Mouse (Mus musculus) hindbrain, embryonic 10.5 days (tissue): ENCODE measurements around the gene Ube2m. TPM values are rescaled to one million over a fixed set of nuclear protein-coding genes. Genes with fewer than 3 reads are reported as not detected.

ENCODE experiments used
- DNase-seq: peaks from one replicate; pipeline ENCODE4 v3.0.0-alpha.2; 2017; ENCODE audit warnings: low spot score
- H3K27ac ChIP-seq: fragments of 300-500 bp; sonication (generic); 2 replicates; pipeline ENCODE4 v1.5.1; 2016; ENCODE audit warnings: mild to moderate bottlenecking, moderate library complexity
- H3K27me3 ChIP-seq: fragments of 300-500 bp; sonication (generic); 2 replicates; pipeline ENCODE4 v1.6.1; 2016; ENCODE audit warnings: mild to moderate bottlenecking; ENCODE audit not compliant: poor library complexity, insufficient read depth, severe bottlenecking
- H3K36me3 ChIP-seq: fragments of 300-500 bp; sonication (generic); 2 replicates; pipeline ENCODE4 v1.6.1; 2016; ENCODE audit warnings: mild to moderate bottlenecking, moderate library complexity
- H3K4me1 ChIP-seq: fragments of 300-500 bp; sonication (generic); replicated peaks from 2 replicates; pipeline ENCODE4 v1.6.1; 2016; ENCODE audit warnings: mild to moderate bottlenecking
- H3K4me3 ChIP-seq: fragments of 300-500 bp; sonication (generic); 2 replicates; pipeline ENCODE4 v1.5.1; 2016; ENCODE audit warnings: mild to moderate bottlenecking, moderate library complexity
- H3K9me3 ChIP-seq: fragments of 300-500 bp; sonication (generic); 2 replicates; pipeline ENCODE4 v1.6.1; 2016; ENCODE audit warnings: mild to moderate bottlenecking, moderate library complexity
- WGBS: fragments of 180-500 bp; shearing (Covaris S2); methylation state at CpG from one replicate; pipeline ENCODE4 v1.1.7; 2016; 5-methylcytosine and 5-hydroxymethylcytosine counted together
- polyA plus RNA-seq: library from polyadenylated mRNA; unstranded; fragments of >200 nt; fragmentation: Nextera tagmentation; extraction: Ambion mirVana; gene quantifications from 2 replicates; pipeline ENCODE4 v1.2.1, GENCODE M21; 2016

Gene Ube2m
- polyA plus RNA-seq, 1 experiment from 2014 or later, result 157 TPM

DNA sequence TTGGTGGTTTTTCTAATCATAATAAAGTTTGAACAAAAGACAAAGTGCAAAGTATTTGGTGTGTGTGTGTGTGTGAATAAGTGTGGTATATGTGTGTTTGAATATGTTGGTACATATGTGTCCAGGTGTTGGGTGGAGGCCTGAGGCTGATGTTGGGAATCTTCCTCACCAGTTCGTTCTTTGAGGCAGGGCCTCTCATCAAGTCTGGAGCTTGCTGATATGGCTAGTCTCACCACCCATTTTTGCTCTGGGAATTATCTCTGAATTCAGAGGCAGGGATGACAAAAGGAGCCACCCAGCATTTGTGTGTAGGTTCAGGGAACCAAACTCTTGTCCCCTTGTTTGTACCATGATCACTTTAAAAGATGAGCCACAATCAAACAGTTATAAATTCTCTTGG lies 52.4 kb downstream of the Ube2m start:
- no peak overlapping the region for H3K4me3 ChIP-seq
- H3K9me3 ChIP-seq, result no peaks in the 10 kb centered on the region
- H3K36me3 ChIP-seq, result peaks cover 15% of the 10 kb centered on the region
- H3K27me3 ChIP-seq, result no peaks in the 10 kb centered on the region
- H3K27ac ChIP-seq, result no peak overlapping the region
- 89% methylated on average over 1 of the region's 1 CpGs for WGBS
- no peak for DNase-seq
- no peaks in the 10 kb centered on the region for H3K4me1 ChIP-seq

Other genes with a start within 250 kb of the Ube2m start
- gene Zscan18, start 234.6 kb downstream of the Ube2m start, polyA plus RNA-seq, result 10.8 and 12.0 TPM in 2 replicates
- gene Zfp329, start 219.4 kb downstream of the Ube2m start, polyA plus RNA-seq, result 14.1 and 15.8 TPM in 2 replicates
- 26.7 and 26.9 TPM in 2 replicates for gene Zfp110, start 203.5 kb downstream of the Ube2m start, polyA plus RNA-seq
- 4.7 and 4.9 TPM in 2 replicates for gene Zfp128, start 157.1 kb downstream of the Ube2m start, polyA plus RNA-seq
- 14.8 and 18.4 TPM in 2 replicates for gene Zscan22, start 140.5 kb downstream of the Ube2m start, polyA plus RNA-seq
- gene Rps5, start 116.0 kb downstream of the Ube2m start, polyA plus RNA-seq, result 868 and 1,033 TPM in 2 replicates
- 0.62 and 0.77 TPM in 2 replicates for gene Rnf225, start 110.9 kb downstream of the Ube2m start, polyA plus RNA-seq
- gene Zfp324, start 72.4 kb downstream of the Ube2m start, polyA plus RNA-seq, result 11.8 and 12.7 TPM in 2 replicates
- gene Zfp446, start 60.4 kb downstream of the Ube2m start, polyA plus RNA-seq, result 16.6 and 17.0 TPM in 2 replicates
- 0.11 and 0.26 TPM in 2 replicates for gene Slc27a5, start 40.1 kb downstream of the Ube2m start, polyA plus RNA-seq
- 373 and 399 TPM in 2 replicates for gene Trim28, start 39.2 kb downstream of the Ube2m start, polyA plus RNA-seq
- 31.3 and 34.4 TPM in 2 replicates for gene Zbtb45, start 28.2 kb downstream of the Ube2m start, polyA plus RNA-seq
- 113 and 144 TPM in 2 replicates for gene Chmp2a, start 3.5 kb downstream of the Ube2m start, polyA plus RNA-seq
- 2.8 and 4.4 TPM in 2 replicates for gene Mzf1, start 16.5 kb upstream of the Ube2m start, polyA plus RNA-seq
- not detected in 2 replicates for gene Vmn1r85, start 56.9 kb upstream of the Ube2m start, polyA plus RNA-seq
- not detected in 2 replicates for gene Vmn1r86, start 81.6 kb upstream of the Ube2m start, polyA plus RNA-seq
- gene Vmn1r87, start 101.9 kb upstream of the Ube2m start, polyA plus RNA-seq, result not detected in 2 replicates
- gene Vmn1r88, start 121.3 kb upstream of the Ube2m start, polyA plus RNA-seq, result not detected in 2 replicates
- not detected in 2 replicates for gene Vmn1r89, start 174.7 kb upstream of the Ube2m start, polyA plus RNA-seq
- 118 and 154 TPM in 2 replicates for gene Lig1, start 239.0 kb upstream of the Ube2m start, polyA plus RNA-seq
- gene Zswim9, start 240.4 kb upstream of the Ube2m start, polyA plus RNA-seq, result 10.4 and 11.2 TPM in 2 replicates